Mouse (Mus musculus) cerebellum, postnatal 36 days (tissue): Measurements from ENCODE around the gene Mbtd1.
"Not testable (repeated sequence)": the region's sequence is repeated elsewhere in the genome, so short reads cannot be mapped to it uniquely, and the experiment has no call there.

Experiments
- DNase-seq, 2 experiments: peaks; one replicate each; pipeline ENCODE4 v3.0.0; 2021 to 2022; ENCODE audit warnings: mixed read lengths in 2 of 2

The Mbtd1 gene

DNA sequence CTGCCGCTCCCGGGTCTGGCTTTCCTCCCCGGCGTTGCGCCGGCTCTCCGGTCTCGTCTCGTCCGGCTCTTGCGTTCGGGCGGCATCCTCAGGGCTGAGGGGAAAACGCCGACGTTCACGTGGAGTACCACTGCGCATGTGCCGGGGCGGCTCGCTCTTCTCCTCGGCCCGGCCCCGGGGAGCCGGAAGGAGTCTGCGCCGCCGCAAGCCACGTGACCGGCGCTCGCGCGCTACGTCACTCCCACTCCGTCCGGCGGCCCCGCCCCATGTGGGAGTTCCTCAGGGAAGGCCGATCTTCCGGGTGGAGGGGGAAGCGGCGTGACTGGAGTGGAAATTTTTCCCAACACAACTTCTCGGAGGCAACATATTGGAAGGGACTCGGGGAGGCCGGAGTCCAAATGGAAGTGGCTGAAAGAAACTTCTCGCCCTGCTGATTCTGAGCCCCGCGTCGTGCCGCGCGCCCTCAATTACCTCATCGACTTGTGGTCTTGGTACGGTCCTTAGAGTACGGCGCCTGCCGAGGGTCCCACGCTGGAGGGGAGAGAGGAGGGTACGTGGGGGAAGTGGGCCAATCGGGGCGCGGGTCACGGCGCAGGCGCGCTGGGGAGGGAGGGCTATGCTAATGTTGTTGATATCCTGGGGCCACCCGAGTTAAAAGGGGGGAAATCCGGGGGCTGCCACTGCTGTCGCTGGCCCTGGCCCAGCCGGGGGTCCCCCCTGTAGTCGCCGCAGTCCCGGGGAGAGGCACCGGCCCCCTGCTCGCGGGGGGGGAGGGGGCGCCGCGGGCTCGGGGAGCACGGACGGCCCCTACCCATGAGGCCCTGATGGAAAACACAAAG is at the start of gene Mbtd1, which contains the start of gene Utp18:
Gene Mbtd1, plus strand, starts transcription at position 281 of the 839 bp plus-strand sequence.
Gene Utp18, minus strand, starts transcription at position 195 of the 839 bp plus-strand sequence.
- DNase-seq: peak; percentile 97 to 100

DNA sequence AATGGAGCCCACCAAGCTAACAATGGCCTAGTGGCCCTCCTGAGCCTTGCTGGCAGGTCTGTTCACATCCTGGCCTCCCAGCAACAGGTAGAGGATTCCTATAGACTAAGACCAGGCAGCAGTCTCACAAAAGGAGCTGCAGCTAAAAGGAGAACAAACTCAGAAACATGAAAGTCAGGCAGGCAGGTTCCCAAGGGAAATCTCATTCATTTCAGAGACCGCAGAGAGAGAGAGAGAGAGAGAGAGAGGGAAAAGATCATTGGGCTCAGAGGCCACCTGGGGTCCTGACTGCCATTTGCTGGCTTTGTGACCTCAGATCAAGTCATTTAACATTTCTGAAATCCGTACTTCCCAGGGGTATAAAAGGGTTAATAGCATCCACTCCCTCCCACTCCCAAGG is 38.3 kb upstream of the Mbtd1 start:
- no peak for DNase-seq

GRCm38 (mm10) chr11:93852546-93852945 is 33.1 kb upstream of the Mbtd1 start:
- no peak for DNase-seq

DNA sequence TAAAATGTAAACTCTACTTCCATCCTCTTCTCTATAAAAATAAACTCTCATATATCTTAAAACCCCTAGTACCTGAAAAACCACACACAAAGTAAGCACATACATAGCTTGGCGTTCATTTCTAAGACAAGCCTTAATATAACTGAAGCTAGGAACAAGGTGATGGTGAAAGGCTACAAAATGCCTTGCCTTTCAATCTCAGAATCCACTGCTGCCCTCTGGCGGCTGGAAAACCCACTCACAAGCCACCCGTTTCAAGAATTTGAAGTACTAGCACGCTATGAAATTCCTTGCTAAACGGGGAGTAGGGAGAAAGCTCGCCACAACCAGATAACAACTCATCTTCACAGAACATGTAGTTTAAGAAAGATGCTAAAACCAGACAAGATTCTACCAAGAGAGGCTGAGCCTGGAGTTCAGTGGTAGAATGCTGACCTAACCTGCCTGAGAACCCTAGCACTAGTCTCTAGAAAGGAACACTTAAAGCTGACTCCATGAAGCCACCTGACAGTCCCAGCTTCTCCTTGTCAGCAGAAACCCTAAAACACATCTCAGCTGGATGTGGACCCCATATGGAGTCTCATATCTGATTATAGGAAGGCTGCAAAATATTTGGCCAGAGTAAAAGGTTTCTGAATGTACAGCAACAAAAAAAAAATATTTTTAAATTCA is 29.2 kb upstream of the Mbtd1 start:
- DNase-seq: peak; percentile 87 to 92

DNA sequence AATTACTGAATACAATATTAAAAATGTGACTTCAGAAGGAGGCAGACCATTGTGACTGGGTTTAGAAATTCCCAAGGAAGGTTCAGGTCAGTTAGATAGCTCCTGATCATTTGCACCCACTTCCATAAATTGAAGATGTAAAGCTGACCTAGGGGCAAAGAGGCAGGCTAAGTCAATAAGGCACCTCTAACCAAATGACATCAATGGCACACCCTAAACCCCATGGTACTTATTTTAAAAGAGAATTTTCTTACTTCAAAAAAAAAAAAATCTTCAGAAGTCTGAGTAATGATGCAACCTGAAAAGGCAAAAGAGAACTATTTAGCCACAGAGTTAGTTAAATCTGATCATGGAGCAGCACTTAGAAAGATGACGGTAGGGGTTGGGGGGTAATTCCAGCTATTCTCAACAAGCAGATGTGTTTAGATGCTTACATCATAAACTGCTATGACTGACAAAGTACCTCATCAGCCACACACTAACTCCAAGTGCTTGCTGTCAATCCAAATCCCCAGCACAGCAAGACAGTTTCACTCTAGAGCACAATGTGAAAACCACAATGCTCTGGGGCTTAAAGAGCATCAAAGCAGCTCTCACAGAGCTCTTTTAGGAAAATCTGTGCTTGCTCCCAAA is 25.0 kb upstream of the Mbtd1 start:
- no peak for DNase-seq

DNA sequence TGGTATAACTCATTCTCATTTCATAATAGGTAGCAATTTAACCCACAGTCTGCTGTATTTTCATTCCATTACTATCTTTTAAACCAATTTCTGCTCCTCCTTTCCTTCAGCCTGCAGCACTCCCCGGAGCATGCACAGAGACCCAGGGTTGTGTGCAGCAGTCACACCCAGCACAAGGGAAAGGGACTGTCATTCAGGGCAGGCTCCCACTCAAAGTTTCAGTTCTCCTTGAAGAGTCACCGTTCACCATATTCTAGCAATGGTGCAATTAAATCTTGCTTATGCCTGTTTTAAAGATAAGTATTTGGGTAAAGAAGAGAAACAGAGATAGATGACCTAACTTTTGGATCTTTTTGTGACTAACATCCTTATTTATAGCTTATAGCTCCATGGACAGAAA is 24.5 kb upstream of the Mbtd1 start:
- no peak for DNase-seq

DNA sequence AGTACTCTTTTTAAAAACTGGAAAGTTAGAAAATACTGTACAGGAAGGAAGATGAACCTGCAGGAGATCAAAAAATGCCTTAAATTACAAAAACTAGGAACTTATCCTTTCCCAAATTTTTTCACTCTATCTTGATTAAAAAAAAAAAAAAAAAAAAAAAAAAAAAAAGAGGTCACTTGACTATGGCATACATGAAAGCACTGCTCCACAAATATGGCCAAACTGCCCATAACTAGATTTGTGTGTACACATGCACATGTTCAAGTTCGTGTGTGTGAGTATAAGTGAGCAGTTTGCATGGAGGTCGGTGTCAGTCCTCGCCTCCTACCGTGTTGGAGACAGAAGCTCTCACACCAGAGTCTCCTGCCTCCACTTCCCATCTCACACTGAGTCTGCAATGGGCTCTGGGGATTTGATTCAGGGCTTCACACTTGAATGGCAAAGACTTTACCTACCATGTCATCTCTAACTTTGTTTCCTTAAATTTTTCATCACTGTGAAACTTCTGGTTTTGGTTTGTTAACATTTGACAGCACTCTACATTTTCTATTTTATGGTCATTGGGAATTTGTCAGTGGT is 23.5 kb upstream of the Mbtd1 start:
- no peak for DNase-seq

DNA sequence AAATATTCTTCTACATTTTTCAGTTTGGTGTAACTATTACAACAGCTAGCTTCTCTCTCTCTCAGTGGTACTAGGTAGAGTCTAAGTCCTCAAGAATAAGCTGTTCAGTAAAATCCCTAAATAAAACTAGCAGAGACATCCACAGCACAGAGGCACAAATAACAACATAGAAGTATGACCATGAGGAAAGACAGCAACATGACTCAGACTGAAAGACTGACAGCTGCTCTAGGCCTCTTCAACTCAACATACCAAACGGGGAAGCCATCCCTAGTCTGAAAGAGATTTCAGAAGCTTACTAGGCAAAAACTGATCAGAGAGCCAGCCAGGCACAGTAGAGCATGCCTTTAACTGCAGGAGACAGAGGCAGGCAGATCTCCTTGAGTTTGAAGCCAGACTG is 23.0 kb upstream of the Mbtd1 start:
- no peak for DNase-seq

GRCm38 (mm10) chr11:93884068-93884467 is 1.6 kb upstream of the Mbtd1 start:
- no peak for DNase-seq

GRCm38 (mm10) chr11:93884901-93885571 is 616 bp upstream of the Mbtd1 start:
- peak; percentile 54 to 69 for DNase-seq

GRCm38 (mm10) chr11:93886411-93887079 is 893 bp downstream of the Mbtd1 start:
- peak in 1 of 2 experiments; percentile 22 for DNase-seq

- no peak for DNase-seq
These were observed 1.4 kb downstream of the Mbtd1 start for GRCm38 (mm10) chr11:93887080-93887447.

GRCm38 (mm10) chr11:93897732-93898131 is 12.1 kb downstream of the Mbtd1 start:
- no peak for DNase-seq

DNA sequence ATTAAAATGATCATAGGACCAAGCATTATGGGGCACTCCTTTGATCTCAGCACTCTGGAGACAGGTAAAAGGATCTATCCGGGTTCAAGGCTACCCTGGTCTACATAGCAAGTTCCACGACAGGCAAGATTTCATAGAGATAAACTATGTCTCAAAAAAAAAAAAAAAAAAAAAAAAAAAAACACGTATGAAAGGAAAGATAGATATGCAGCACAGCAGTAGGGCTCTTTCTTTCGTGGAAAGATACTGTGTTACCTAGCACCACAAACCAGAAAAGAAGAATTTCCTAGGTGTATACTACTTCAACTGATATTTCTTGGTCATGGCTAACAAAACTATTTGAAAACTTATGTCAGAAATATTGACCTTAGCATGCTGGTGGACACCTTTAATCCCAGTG is 21.2 kb downstream of the Mbtd1 start:
- DNase-seq: no peak

- DNase-seq: no peak
These were observed 22.2 kb downstream of the Mbtd1 start for GRCm38 (mm10) chr11:93907839-93908238.

GRCm38 (mm10) chr11:93908829-93909228 is 23.2 kb downstream of the Mbtd1 start:
- DNase-seq: no peak

DNA sequence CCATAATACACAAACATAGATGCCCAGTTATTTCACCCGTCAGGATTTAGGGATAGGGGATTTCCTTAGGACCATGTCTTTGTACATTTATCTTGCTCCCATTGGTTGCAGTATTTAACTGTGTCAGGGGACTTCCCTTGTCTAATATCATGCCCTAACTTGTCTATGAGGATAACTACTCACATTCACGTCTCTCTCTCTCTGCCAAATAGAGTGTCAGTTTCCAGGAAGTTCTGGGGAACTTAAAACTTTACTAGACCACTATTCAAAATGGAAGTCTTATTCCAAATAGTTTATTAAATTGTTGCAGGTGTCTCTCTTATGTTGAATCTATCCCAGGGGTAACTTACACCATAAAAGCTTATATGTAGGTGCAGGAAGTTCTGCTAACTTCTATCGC is 26.0 kb downstream of the Mbtd1 start:
- DNase-seq: no peak

GRCm38 (mm10) chr11:93915019-93915418 is 29.4 kb downstream of the Mbtd1 start:
- not testable (repeated sequence) for DNase-seq

- DNase-seq: no peak
These were observed 43.5 kb downstream of the Mbtd1 start for GRCm38 (mm10) chr11:93929106-93929505.

- no peak for DNase-seq
These were observed 55.3 kb downstream of the Mbtd1 start for GRCm38 (mm10) chr11:93940906-93941305.

DNA sequence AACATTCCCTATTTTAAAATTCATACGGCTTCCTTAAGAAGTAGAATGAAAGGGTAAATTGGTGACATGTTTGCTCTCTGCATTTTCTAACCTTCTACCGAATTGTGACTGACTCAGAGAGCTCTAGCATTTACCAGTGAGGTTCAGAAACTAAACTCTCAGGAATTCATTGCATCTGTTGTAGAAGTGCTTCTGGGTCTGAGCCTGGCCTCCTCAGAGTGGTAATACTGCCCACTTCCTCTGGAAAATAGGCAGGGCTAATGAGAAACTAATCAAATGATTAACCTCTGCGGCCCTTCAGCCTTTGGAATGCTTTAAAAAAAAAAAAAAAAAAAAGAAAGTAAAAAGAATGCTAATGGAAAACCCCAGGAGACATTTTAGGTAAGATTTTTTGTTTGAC is 59.3 kb downstream of the Mbtd1 start:
- no peak for DNase-seq
